Mouse (Mus musculus) intestine, embryonic 15.5 days (tissue): ENCODE data around the gene Dpp6. TPM values are rescaled to one million over a fixed set of nuclear protein-coding genes. Genes with fewer than 3 reads are reported as not detected.

Experiments used
- ATAC-seq: fragments of 200-750 bp; cut with Nextera tagmentation; 2 replicates; pipeline ENCODE4 v1.8.0; 2017; ENCODE audit warnings: moderate TSS enrichment, moderate library complexity
- H3K27ac ChIP-seq: fragments of 300-500 bp; sonication (generic); 2 replicates; pipeline ENCODE4 v1.5.1; 2015; ENCODE audit warnings: mild to moderate bottlenecking, inconsistent platforms
- H3K27me3 ChIP-seq: fragments of 300-500 bp; sonication (generic); replicated peaks from 2 replicates; pipeline ENCODE4 v1.6.1; 2015; ENCODE audit warnings: inconsistent platforms
- H3K36me3 ChIP-seq: fragments of 300-500 bp; sonication (generic); 2 replicates; pipeline ENCODE4 v1.6.1; 2015; ENCODE audit warnings: inconsistent platforms
- H3K4me1 ChIP-seq: fragments of 300-500 bp; sonication (generic); replicated peaks from 2 replicates; pipeline ENCODE4 v1.6.1; 2015; ENCODE audit warnings: inconsistent platforms
- H3K4me2 ChIP-seq: fragments of 300-500 bp; sonication (generic); replicated peaks from 2 replicates; pipeline ENCODE4 v1.6.1; 2015; ENCODE audit warnings: mild to moderate bottlenecking, inconsistent platforms
- H3K4me3 ChIP-seq: fragments of 300-500 bp; sonication (generic); replicated peaks from 2 replicates; pipeline ENCODE4 v1.5.1; 2015; ENCODE audit warnings: inconsistent platforms
- H3K9ac ChIP-seq: fragments of 300-500 bp; sonication (generic); 2 replicates; pipeline ENCODE4 v1.6.1; 2015; ENCODE audit warnings: inconsistent platforms
- H3K9me3 ChIP-seq: fragments of 300-500 bp; sonication (generic); 2 replicates; pipeline ENCODE4 v1.6.1; 2016; ENCODE audit warnings: inconsistent platforms
- WGBS: fragments of 180-500 bp; shearing (Covaris S2); methylation state at CpG from one replicate; pipeline ENCODE4 v1.1.7; 2015; 5-methylcytosine and 5-hydroxymethylcytosine counted together
- polyA plus RNA-seq: library from polyadenylated mRNA; unstranded; fragments of >200 nt; fragmentation: Nextera tagmentation; extraction: Ambion mirVana; gene quantifications from 2 replicates; pipeline ENCODE4 v1.2.1, GENCODE M21; 2015

Dpp6 gene
- polyA plus RNA-seq, 1 experiment from 2014 or later: 1.3 TPM

- no peaks in the 10 kb centered on the region for H3K9me3 ChIP-seq
- H3K36me3 ChIP-seq: no peaks in the 10 kb centered on the region
- H3K27ac ChIP-seq: no peak overlapping the region
- H3K4me2 ChIP-seq: no peak overlapping the region
- H3K9ac ChIP-seq: no peak overlapping the region
- no peak for ATAC-seq
- no peaks in the 10 kb centered on the region for H3K4me1 ChIP-seq
- 64% methylated on average over 2 of the region's 2 CpGs for WGBS
- H3K4me3 ChIP-seq: no peak overlapping the region
- no peaks in the 10 kb centered on the region for H3K27me3 ChIP-seq
These were observed 431.7 kb downstream of the Dpp6 start for GRCm38 (mm10) chr5:27248685-27249084.

GRCm38 (mm10) chr5:27249951-27250350, 432.9 kb downstream of the Dpp6 start:
- Histone ChIP-seq H3K9me3 (no peaks in the 10 kb centered on the region), H3K27me3 (no peaks in the 10 kb centered on the region), H3K4me1 (no peaks in the 10 kb centered on the region), H3K9ac (no peak overlapping the region), H3K36me3 (no peaks in the 10 kb centered on the region), H3K4me2 (no peak overlapping the region), H3K27ac (no peak overlapping the region), H3K4me3 (no peak overlapping the region)
- WGBS: 66% methylated on average over 4 of the region's 4 CpGs
- no peak for ATAC-seq

GRCm38 (mm10) chr5:27250906-27251305, 433.9 kb downstream of the Dpp6 start:
- Histone ChIP-seq H3K27ac (no peak overlapping the region), H3K27me3 (no peaks in the 10 kb centered on the region), H3K9ac (no peak overlapping the region), H3K4me1 (no peaks in the 10 kb centered on the region), H3K4me2 (no peak overlapping the region), H3K4me3 (no peak overlapping the region), H3K9me3 (no peaks in the 10 kb centered on the region), H3K36me3 (no peaks in the 10 kb centered on the region)
- ATAC-seq: no peak
- 84% methylated on average over 3 of the region's 3 CpGs for WGBS

GRCm38 (mm10) chr5:27251361-27251760, 434.4 kb downstream of the Dpp6 start:
- Histone ChIP-seq H3K27ac (no peak overlapping the region), H3K27me3 (no peaks in the 10 kb centered on the region), H3K36me3 (no peaks in the 10 kb centered on the region), H3K9me3 (no peaks in the 10 kb centered on the region), H3K4me1 (no peaks in the 10 kb centered on the region), H3K4me2 (no peak overlapping the region), H3K9ac (no peak overlapping the region), H3K4me3 (no peak overlapping the region)
- no peak for ATAC-seq

- H3K4me1 ChIP-seq: no peaks in the 10 kb centered on the region
- no peaks in the 10 kb centered on the region for H3K9me3 ChIP-seq
- no peaks in the 10 kb centered on the region for H3K36me3 ChIP-seq
- no peak overlapping the region for H3K9ac ChIP-seq
- no peak overlapping the region for H3K4me2 ChIP-seq
- no peak overlapping the region for H3K27ac ChIP-seq
- no peak for ATAC-seq
- WGBS: 79% methylated on average over 2 of the region's 2 CpGs
- no peaks in the 10 kb centered on the region for H3K27me3 ChIP-seq
- H3K4me3 ChIP-seq: no peak overlapping the region
These were observed 438.2 kb downstream of the Dpp6 start for GRCm38 (mm10) chr5:27255247-27255646.

DNA sequence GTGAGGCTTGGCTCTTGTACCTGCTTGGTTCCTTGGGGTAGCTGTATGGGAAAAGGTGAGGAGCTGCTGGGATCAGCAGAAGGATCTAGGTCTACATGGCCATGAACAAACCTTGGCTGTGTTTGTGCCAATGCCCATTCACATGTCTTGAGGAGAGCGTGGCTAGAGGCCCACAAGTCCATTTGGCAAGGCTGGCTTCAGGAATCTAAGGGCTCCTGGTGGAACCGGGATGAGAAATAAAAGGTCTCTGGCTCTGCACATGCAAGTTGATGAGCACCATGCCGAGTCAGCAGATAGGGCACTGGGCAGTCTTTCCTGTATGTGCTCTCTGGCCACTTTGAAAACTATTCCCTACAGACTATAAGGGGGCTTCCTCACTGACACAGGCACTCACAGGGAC, 441.6 kb downstream of the Dpp6 start:
- H3K27me3 ChIP-seq: no peaks in the 10 kb centered on the region
- H3K9me3 ChIP-seq: no peaks in the 10 kb centered on the region
- 0 out of 2 replicates have a peak, but pooled peaks cover 2% of the 10 kb centered on the region for H3K4me1 ChIP-seq
- ATAC-seq: no peak
- no peak overlapping the region for H3K27ac ChIP-seq
- no peaks in the 10 kb centered on the region for H3K36me3 ChIP-seq
- H3K4me2 ChIP-seq: no peak overlapping the region
- H3K9ac ChIP-seq: no peak overlapping the region
- no peak overlapping the region for H3K4me3 ChIP-seq
- 85% methylated on average over 3 of the region's 3 CpGs for WGBS

- H3K4me1 ChIP-seq: 0 out of 2 replicates have a peak, but pooled peaks cover 2% of the 10 kb centered on the region
- H3K9ac ChIP-seq: no peak overlapping the region
- no peaks in the 10 kb centered on the region for H3K9me3 ChIP-seq
- no peaks in the 10 kb centered on the region for H3K36me3 ChIP-seq
- peak overlapping the region; percentile 53 for H3K4me2 ChIP-seq
- peak overlapping the region; percentile 10; the same call in 1 of the 2 replicates for H3K4me3 ChIP-seq
- ATAC-seq: peak; percentile 66; the same call in 1 of the 2 replicates
- no peak overlapping the region for H3K27ac ChIP-seq
- no peaks in the 10 kb centered on the region for H3K27me3 ChIP-seq
- 11% methylated on average over 27 of the region's 27 CpGs for WGBS
These were observed 445.0 kb downstream of the Dpp6 start for GRCm38 (mm10) chr5:27261746-27262727.

GRCm38 (mm10) chr5:27262751-27263150, 445.7 kb downstream of the Dpp6 start:
- H3K27me3 ChIP-seq: no peaks in the 10 kb centered on the region
- no peaks in the 10 kb centered on the region for H3K9me3 ChIP-seq
- no peak overlapping the region for H3K27ac ChIP-seq
- no peak overlapping the region for H3K4me3 ChIP-seq
- H3K4me2 ChIP-seq: no peak overlapping the region
- H3K36me3 ChIP-seq: no peaks in the 10 kb centered on the region
- no peak overlapping the region for H3K9ac ChIP-seq
- ATAC-seq: no peak
- WGBS: 65% methylated on average over 1 of the region's 1 CpGs
- H3K4me1 ChIP-seq: 0 out of 2 replicates have a peak, but pooled peaks cover 2% of the 10 kb centered on the region

GRCm38 (mm10) chr5:27265281-27265680, 448.3 kb downstream of the Dpp6 start:
- WGBS: 72% methylated on average over 3 of the region's 3 CpGs
- Histone ChIP-seq H3K27ac (no peak overlapping the region), H3K27me3 (no peaks in the 10 kb centered on the region), H3K9ac (no peak overlapping the region), H3K36me3 (no peaks in the 10 kb centered on the region), H3K4me3 (no peak overlapping the region), H3K9me3 (no peaks in the 10 kb centered on the region), H3K4me2 (no peak overlapping the region), H3K4me1 (0 out of 2 replicates have a peak, but pooled peaks cover 2% of the 10 kb centered on the region)
- no peak for ATAC-seq

DNA sequence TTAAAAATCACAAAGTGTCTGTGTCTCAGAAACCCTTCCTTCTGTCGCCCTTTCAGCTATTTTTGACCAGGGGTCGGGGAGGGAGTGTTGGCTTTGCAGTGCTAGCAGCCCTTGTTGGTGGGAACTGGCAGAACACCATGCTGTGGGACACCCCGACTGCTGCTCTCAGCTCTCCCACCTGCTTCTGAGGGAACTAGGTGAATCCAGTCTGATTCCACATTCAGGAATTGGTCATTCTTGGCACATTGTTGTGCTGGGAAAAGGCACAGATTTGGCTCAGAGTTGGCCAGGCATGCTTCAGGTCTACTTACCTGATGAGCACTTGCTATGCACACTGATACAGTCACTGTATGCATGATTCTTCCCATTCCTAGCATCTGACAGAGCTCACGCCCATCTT, 454.3 kb downstream of the Dpp6 start:
- Histone ChIP-seq H3K27ac (no peak overlapping the region), H3K9me3 (no peaks in the 10 kb centered on the region), H3K9ac (no peak overlapping the region), H3K4me2 (no peak overlapping the region), H3K27me3 (no peaks in the 10 kb centered on the region), H3K4me3 (no peak overlapping the region), H3K4me1 (no peaks in the 10 kb centered on the region), H3K36me3 (no peaks in the 10 kb centered on the region)
- WGBS: 73% methylated on average over 4 of the region's 4 CpGs
- ATAC-seq: no peak

GRCm38 (mm10) chr5:27274781-27275395, 457.9 kb downstream of the Dpp6 start:
- Histone ChIP-seq H3K4me2 (no peak overlapping the region), H3K4me3 (no peak overlapping the region), H3K9ac (no peak overlapping the region), H3K27me3 (no peaks in the 10 kb centered on the region), H3K27ac (no peak overlapping the region), H3K36me3 (no peaks in the 10 kb centered on the region), H3K9me3 (no peaks in the 10 kb centered on the region), H3K4me1 (no peaks in the 10 kb centered on the region)
- ATAC-seq: no peak
- 56% methylated on average over 8 of the region's 8 CpGs for WGBS

- ATAC-seq: no peak
- no peaks in the 10 kb centered on the region for H3K27me3 ChIP-seq
- 71% methylated on average over 1 of the region's 1 CpGs for WGBS
- no peaks in the 10 kb centered on the region for H3K9me3 ChIP-seq
- no peaks in the 10 kb centered on the region for H3K4me1 ChIP-seq
- no peak overlapping the region for H3K9ac ChIP-seq
- no peak overlapping the region for H3K4me3 ChIP-seq
- no peak overlapping the region for H3K27ac ChIP-seq
- H3K36me3 ChIP-seq: no peaks in the 10 kb centered on the region
- no peak overlapping the region for H3K4me2 ChIP-seq
These were observed 458.9 kb downstream of the Dpp6 start for GRCm38 (mm10) chr5:27275871-27276270.
